Mouse (Mus musculus) lung, postnatal 0 days (tissue): ENCODE measurements around the gene Olfr680-ps1.

Experiments
- CTCF ChIP-seq: IDR thresholded peaks from 2 replicates; pipeline ENCODE4 v1.5.1; 2016; ENCODE audit warnings: antibody characterized with exemption, mild to moderate bottlenecking
- EP300 ChIP-seq: IDR thresholded peaks from 2 replicates; pipeline ENCODE4 v1.6.1; 2016; ENCODE audit warnings: antibody characterized with exemption, mild to moderate bottlenecking, control low read depth

DNA sequence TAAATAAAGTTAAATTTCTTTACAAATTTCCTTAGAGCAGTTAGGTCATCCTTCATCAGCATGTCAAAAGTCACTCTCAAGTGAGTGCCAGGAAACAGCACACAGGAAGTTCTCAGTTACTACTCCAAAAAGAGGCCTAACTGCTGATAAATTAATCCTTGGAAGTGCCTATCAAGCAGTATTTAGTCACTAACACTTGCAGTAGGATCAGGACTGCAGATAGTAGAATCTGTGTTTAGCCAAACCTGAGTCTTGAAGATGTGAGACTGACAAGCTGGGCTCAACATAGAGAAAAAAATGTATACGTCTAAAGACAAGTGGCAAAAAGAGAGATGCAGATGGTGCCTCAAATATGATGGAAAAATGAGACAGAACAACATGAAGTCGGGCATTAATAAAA is 48.7 kb upstream of the Olfr680-ps1 start:
- TF ChIP-seq CTCF, result no peak
- TF ChIP-seq EP300, result no peak
